Mouse (Mus musculus) G1E (cell line): ENCODE data around the gene Raly. TPM values are rescaled to one million over a fixed set of nuclear protein-coding genes. Genes with fewer than 3 reads are reported as not detected.

Experiments
- ATAC-seq: 2 replicates; pipeline ENCODE4 v1.8.0; 2016; ENCODE audit warnings: mild to moderate bottlenecking; ENCODE audit not compliant: insufficient number of reproducible peaks, poor library complexity, low FRiP score, severe bottlenecking; ENCODE audit errors: extremely low read depth
- DNase-seq: peaks from one replicate; pipeline ENCODE4 v3.0.0; 2012; ENCODE audit warnings: low spot score
- H3K27me3 ChIP-seq: 2 replicates; pipeline ENCODE4 v1.6.1; 2012; ENCODE audit warnings: mild to moderate bottlenecking, low read length, inconsistent platforms; ENCODE audit not compliant: insufficient read depth
- H3K36me3 ChIP-seq: replicated peaks from 2 replicates; pipeline ENCODE3; 2012; ENCODE audit warnings: mild to moderate bottlenecking, inconsistent platforms
- H3K4me1 ChIP-seq: 2 replicates; pipeline ENCODE4 v1.6.1; 2012; ENCODE audit warnings: low read depth, low read length, inconsistent platforms, mixed read lengths; ENCODE audit not compliant: insufficient read depth
- H3K4me3 ChIP-seq: 2 replicates; pipeline ENCODE4 v1.5.1; 2012; ENCODE audit warnings: low read depth, mild to moderate bottlenecking, inconsistent platforms, low read length, moderate library complexity, mixed read lengths
- H3K9me3 ChIP-seq: replicated peaks from 2 replicates; pipeline ENCODE4 v1.6.1; 2012; ENCODE audit warnings: inconsistent platforms
- CTCF ChIP-seq: IDR thresholded peaks from 2 replicates; pipeline ENCODE4 v1.5.1; 2012; ENCODE audit warnings: low read depth, low read length, inconsistent platforms, mixed read lengths
- GATA1 ChIP-seq: IDR thresholded peaks from 2 replicates; pipeline ENCODE4 v1.6.1; 2012; ENCODE audit warnings: borderline replicate concordance, low read length, inconsistent platforms, mixed read lengths
- GATA2 ChIP-seq: IDR thresholded peaks from 2 replicates; pipeline ENCODE4 v1.6.1; 2012; ENCODE audit warnings: low read depth, low read length, inconsistent platforms, borderline replicate concordance
- POLR2AphosphoS5 ChIP-seq: IDR thresholded peaks from 2 replicates; pipeline ENCODE4 v1.6.1; 2012; ENCODE audit warnings: low read depth, low read length, inconsistent platforms; ENCODE audit not compliant: insufficient replicate concordance
- TAL1 ChIP-seq: conservative IDR thresholded peaks from 2 replicates; pipeline ENCODE4 v1.6.1; 2012; ENCODE audit warnings: low read depth, low read length, inconsistent platforms, mixed read lengths
- polyA plus RNA-seq: library from polyadenylated mRNA; stranded (reverse); fragments of >175 nt; gene quantifications from 2 replicates; pipeline ENCODE4 v1.2.3, GENCODE M21; 2012
- total RNA-seq, 2 experiments: library from RNA; stranded (forward) in 1 of 2; stranded (reverse) in 1 of 2; fragments of 200-1000 nt in 1 of 2; fragments of >200 nt in 1 of 2; fragmentation: Nextera tagmentation in 1 of 2; gene quantifications; 2 replicates each; pipeline ENCODE4 v1.2.3; 2014 to 2017

The Raly gene
- total RNA-seq (2014; fragmentation: Nextera tagmentation) = 117 and 122 TPM in 2 replicates
- 173 and 196 TPM in 2 replicates for total RNA-seq (2017)
- polyA plus RNA-seq = 597 and 823 TPM in 2 replicates

DNA sequence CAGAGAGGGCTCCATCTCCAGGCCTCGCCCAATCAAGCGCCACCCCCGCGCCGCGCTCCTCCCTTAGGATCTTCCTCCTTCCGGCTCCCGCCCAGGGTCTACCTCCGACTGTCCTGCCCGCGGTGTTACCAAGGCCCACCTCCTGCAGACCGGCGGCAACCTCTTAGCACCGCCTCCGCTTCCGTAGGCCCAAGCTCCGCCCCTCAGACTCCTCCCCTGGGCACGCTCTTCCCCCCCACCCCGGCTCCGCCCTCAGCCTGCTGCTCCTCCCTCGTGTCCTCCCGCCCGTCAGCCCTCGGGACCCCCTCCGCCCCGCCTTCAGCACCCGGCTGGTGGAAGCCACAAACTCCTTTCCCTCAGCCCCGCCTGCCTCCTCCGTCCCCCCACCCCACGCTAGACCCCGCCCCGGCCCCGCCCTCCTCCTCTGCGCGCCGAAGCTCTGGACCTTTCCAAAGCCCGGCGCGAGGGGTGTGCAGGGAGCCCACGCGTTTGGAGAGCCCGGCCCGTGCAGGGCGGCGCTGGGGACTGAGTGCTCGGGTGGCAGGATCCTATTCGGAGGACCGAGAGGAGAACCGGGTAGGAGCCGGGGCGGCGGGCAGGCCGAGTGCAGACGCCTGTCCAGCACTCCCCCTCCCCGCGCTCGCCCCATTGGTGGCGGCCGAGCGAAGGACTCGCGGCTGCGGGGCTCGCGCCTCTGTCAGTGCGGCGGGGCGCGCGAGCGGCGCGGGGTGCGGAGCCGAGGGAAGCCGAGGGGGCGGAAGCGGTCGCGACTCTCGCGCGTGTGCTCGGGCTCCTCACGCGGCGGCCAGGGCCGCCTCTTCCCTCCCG is at the start of gene Raly, which contains the start of gene a:
TSS of gene Raly (plus strand) at position 441 of the 828 bp plus-strand sequence.
TSS of gene a (plus strand) at position 747 of the 828 bp plus-strand sequence.
- no peak for TF ChIP-seq GATA1
- TF ChIP-seq TAL1 = no peak
- no peak for TF ChIP-seq CTCF
- TF ChIP-seq GATA2 = no peak
- no peak for TF ChIP-seq POLR2AphosphoS5
- Histone ChIP-seq H3K4me3 (peak within 1 kb of the TSS; percentile 83), H3K4me1 (peaks cover 62% of the 10 kb centered on the region), H3K36me3 (peaks cover 27% of the 10 kb centered on the region), H3K27me3 (no peaks in the 10 kb centered on the region), H3K9me3 (no peaks in the 10 kb centered on the region)
- DNase-seq (peak; percentile 91), ATAC-seq (peak; percentile 94)

DNA sequence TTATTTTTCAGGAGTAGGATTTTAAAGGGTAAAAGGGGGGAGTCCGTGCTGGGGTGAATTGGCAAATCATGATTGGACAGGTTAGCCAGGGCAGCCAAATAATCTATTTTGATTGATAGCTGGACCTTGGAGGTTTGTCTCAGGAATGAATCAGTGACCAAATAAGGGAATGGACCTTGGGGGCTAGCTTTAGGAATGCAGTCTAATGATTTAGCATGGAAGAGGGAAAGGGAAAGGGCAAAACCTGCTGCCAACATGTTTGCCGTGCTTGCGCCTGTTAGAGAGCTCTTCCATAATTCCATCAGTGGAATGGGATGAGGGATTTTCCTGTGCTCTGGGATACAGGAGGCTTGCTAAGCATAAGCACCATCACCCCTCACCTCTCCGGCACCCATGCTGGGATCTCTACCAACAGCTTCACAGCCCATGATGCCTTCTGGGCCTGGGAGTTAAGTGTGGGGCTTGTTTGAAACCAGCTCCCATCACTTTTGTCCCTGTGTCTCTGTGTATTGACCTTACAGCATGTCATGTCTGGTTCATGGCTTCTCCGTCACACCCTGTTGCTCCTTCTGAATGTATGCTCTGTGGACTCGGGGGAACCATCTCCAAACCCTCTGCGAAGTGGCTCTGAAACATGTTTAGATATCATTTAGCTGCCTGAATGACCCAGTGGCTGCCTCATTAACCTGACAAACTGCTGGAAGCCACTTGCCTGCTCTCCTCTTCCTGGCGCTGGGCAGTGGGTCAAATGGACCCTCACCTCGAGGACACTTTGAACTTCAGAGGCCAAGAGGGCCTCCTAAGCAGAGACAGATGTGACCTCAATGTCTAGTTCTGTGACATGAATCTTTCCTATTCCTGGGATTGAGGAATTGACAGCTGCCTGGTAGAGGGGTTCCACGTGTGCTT is 47.7 kb upstream of the Raly start:
- H3K9me3 ChIP-seq = no peaks in the 10 kb centered on the region; the same call in 1 of the 2 replicates
- H3K36me3 ChIP-seq = no peaks in the 10 kb centered on the region
- no peaks in the 10 kb centered on the region for H3K4me1 ChIP-seq
- DNase-seq (no peak), ATAC-seq (no peak)
- peaks cover 51% of the 10 kb centered on the region for H3K27me3 ChIP-seq
- H3K4me3 ChIP-seq = no peak overlapping the region
- TF ChIP-seq TAL1 (no peak), GATA1 (no peak), CTCF (no peak)

DNA sequence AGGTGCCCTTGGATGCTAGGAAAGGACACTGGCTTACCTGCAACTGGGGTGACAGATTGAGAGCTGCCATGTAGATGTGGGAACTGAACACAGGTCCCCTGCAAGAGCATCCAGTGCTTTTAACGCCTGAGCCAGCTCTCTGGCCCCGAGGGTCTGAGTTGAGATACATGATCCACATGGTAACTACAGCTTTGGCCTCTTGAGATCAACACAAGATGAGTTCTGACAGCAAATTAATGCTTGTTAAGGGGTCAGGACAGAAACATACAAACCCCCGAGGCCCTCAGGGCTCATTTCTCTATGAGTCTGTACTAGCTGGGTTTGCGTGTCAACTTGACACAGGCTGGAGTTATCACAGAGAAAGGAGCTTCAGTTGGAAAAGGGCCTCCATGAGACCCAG is 47.0 kb upstream of the Raly start:
- Histone ChIP-seq H3K27me3 (peaks cover 48% of the 10 kb centered on the region), H3K36me3 (no peaks in the 10 kb centered on the region), H3K4me3 (no peak overlapping the region), H3K4me1 (no peaks in the 10 kb centered on the region), H3K9me3 (peaks cover 3% of the 10 kb centered on the region)
- no peak for ATAC-seq
- DNase-seq = no peak
- TF ChIP-seq GATA1 (no peak), TAL1 (no peak), POLR2AphosphoS5 (no peak), CTCF (no peak), GATA2 (no peak)

DNA sequence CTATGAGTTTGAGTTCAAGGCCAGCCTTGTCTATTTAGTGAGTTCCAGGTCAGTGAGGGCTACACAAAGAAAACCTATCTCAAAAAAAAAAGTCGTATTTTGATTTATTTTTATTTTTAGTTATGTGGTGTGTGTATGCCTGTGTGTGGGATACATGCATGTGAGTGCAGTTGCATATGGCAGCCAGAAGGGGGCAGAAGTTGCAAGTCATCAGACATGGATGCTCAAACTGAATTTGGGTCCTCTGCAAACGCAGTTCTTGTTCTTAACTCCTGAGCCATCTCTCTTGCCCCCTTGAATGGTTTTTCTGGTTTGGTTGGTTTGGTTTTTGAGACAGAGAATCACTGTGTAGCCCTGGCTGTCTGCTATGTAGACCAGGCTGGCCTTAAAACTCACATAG is 42.5 kb upstream of the Raly start:
- Histone ChIP-seq H3K27me3 (peaks cover 26% of the 10 kb centered on the region), H3K36me3 (no peaks in the 10 kb centered on the region), H3K9me3 (peaks cover 3% of the 10 kb centered on the region), H3K4me3 (no peak overlapping the region), H3K4me1 (peaks cover 7% of the 10 kb centered on the region)
- DNase-seq (no peak), ATAC-seq (no peak)
- TF ChIP-seq GATA1 = no peak
- TF ChIP-seq GATA2 = no peak
- no peak for TF ChIP-seq CTCF
- no peak for TF ChIP-seq TAL1
- TF ChIP-seq POLR2AphosphoS5 = no peak

DNA sequence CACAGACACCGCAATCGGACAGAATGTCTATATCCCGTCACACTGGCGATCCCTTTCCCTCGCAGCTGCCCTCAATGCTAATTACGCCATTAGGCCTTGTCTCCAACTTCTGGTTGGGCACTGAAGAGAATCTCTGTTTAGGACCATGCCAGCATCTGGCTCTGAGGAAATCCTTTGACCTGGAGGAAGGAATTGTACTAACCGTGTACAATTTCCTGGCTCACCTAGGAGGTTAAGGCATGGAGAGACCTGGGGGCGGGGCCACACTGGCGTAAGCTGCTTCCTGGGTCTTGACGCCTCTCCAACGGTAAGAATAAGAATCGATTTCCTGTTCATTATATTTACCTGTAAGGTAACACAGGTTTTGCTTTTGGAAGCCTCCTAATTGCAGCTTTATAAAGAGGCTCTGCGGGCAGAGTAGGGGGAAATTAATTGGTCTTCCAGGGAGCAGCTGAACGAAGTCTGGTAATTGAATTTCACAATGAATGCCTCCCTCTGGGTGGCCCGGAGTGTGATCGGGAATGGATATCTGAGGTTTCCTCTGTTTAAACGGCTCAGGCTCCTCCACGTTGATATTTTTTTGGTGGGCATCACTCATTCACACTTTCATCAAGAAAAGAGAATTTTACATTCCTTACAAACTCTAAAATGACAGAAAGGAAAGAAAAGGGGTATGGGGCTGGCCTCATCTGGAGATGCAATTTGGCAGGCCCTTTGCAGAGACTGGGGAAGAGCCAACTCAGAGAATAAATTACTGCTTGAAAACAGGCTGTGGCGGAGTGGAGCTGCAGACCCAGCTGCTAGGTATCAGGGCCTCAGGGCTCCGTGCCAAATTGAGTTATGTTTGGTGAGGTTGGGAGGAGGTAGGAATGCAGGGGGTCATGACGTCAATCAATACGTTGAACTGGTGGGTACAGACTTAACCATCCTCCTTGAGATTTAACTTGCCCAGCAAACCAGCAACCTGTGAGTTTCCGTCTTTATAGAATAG is 41.6 kb upstream of the Raly start:
- Histone ChIP-seq H3K27me3 (peaks cover 20% of the 10 kb centered on the region), H3K9me3 (peaks cover 3% of the 10 kb centered on the region), H3K4me1 (peaks cover 7% of the 10 kb centered on the region), H3K4me3 (no peak overlapping the region), H3K36me3 (no peaks in the 10 kb centered on the region)
- DNase-seq (no peak), ATAC-seq (no peak)
- no peak for TF ChIP-seq GATA1
- no peak for TF ChIP-seq TAL1
- no peak for TF ChIP-seq CTCF
- no peak for TF ChIP-seq POLR2AphosphoS5
- TF ChIP-seq GATA2 = no peak
